Mouse (Mus musculus): ENCODE data around the gene Rpl9-ps1. TPM values are rescaled to one million over a fixed set of nuclear protein-coding genes. Genes with fewer than 3 reads are reported as not detected.

Rpl9-ps1 gene
- total RNA-seq (2022) = not detected

DNA sequence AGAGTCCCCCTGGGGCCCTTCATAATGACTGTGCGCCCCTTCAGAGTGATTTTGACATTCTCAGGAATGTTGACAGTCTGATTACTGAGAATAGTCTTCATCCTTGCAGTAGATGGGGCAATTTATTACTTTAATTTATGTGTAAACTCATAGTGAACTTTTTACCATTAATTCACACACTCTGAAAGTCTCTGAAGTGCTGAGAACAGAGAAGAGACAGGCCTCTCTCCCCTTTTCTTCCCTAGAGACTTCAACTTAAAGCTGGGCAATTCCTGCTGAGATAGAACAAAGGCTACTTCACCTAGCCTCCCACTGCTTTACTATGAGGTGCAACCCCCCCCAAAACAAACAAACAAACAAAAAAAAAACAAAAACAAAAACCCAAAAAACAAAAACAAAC, at the start of gene Rpl9-ps1:
TSS of gene Rpl9-ps1 (minus strand) at position 101 of the 400 bp plus-strand sequence.
- no peak for DNase-seq

GRCm38 (mm10) chr11:83692008-83692407, 46.6 kb upstream of the Rpl9-ps1 start:
- no peak for DNase-seq

- DNase-seq = no peak
Measured at GRCm38 (mm10) chr11:83689918-83690317, 44.5 kb upstream of the Rpl9-ps1 start.

DNA sequence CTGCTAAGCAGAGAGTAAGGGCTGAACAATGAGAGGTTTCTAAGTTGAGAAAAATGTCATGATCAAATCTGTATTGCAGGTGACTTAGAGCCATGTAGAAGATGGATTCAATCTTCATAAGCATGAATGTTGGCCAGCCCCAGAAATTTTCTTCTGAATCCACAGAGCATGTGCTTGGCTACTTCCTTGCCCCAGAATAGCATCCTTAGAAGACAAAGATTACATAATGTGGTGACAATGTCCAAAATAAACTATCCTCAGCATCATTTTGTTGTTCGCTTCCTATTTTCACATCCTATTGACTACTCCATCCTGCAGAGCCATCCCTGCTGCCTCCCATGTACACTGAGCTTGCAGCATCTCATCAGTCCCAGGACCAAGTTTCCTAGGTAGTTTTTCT, 30.2 kb upstream of the Rpl9-ps1 start:
- no peak for DNase-seq

- no peak for DNase-seq
Measured at GRCm38 (mm10) chr11:83671743-83672142, 26.3 kb upstream of the Rpl9-ps1 start.

DNA sequence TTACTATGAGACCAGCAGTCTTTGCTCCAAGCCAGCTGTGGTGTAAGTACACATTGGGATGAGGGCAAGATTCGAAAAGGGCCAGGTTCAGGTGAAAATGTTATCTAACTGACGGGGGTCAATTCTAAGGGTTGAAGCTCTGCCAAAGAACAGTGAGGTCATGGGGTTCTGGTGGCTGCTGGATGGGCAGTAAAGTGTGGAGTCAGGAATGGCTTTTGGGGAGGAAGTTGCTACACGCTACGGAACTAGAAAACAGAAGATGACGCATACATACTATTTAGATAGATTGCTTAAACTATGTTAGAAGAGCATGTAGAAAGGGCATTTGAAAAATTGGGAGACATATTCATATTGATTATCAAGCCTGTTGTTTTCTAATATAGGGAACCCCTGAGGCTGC, 18.1 kb upstream of the Rpl9-ps1 start:
- no peak for DNase-seq

- DNase-seq = no peak
Measured at GRCm38 (mm10) chr11:83662204-83662603, 16.8 kb upstream of the Rpl9-ps1 start, which contains the start of gene Ccl4. Ccl4 (plus strand) TSS chr11:83662584.

DNA sequence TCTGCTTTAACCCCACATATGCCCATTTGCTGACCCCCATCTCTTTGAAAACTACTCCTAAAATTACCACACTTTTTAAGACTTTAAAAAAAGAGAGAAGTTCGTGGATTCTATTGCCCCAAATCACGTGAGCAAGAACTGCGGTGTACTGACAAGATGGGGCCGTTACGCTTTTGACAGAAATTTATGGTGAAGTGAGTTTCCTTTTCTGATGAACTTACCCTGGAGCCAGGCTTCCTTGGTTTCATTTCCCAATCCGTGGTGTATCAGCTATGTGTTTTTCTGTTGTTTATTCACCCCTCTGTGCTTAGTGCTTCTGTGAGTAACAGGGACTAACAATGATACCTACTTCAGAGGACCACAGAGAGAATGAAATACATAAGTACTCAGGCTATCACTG, 13.4 kb upstream of the Rpl9-ps1 start:
- no peak for DNase-seq

GRCm38 (mm10) chr11:83657508-83657907, 12.1 kb upstream of the Rpl9-ps1 start:
- DNase-seq = no peak

GRCm38 (mm10) chr11:83654606-83655005, 9.2 kb upstream of the Rpl9-ps1 start:
- no peak for DNase-seq

- no peak for DNase-seq
Measured at GRCm38 (mm10) chr11:83649305-83649841, 4.0 kb upstream of the Rpl9-ps1 start, which contains the start of gene Ccl3. Ccl3 (minus strand) TSS chr11:83649355.

GRCm38 (mm10) chr11:83646356-83647149, 1.1 kb upstream of the Rpl9-ps1 start:
- DNase-seq = no peak

DNA sequence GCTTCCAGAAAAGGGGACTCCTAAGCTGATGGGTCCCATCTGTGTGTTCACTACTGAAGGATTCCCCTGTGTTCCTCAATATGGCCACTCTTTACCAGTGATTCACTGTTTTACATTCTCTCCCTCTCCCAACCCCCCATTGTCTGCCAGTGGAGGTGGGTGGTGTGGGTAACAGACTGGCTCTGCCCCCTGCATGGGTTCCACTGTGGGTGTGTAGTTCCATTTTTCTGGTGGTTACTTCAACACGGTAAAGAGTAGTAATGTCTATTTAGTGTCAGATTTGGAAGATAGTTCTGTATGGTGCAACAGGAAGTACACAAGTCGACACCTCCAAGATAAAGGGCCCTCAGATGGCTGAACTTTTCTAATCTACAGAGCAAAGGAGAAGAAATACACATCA, 4.2 kb downstream of the Rpl9-ps1 start:
- no peak for DNase-seq

DNA sequence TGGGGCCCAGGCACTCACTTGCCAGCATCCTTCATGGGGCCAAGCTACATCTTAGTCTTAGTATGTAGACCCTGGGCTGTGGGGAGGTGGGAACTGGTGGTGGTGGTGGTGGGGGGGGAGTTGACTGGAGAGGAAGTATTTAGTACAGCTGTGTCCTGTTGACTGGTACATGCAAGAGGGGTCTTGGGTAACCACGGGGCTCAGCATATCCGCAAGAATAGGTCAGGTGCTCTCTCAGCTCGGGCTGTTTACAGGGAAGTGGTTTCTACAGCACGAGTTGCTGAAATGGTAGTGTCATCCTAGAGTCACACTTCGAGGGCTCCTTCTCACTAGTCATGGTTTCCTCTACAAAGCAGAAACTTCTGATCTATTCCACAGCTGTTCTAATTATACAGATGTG, 5.3 kb downstream of the Rpl9-ps1 start:
- no peak for DNase-seq

- DNase-seq = no peak
Measured at GRCm38 (mm10) chr11:83639533-83639932, 5.9 kb downstream of the Rpl9-ps1 start.

DNA sequence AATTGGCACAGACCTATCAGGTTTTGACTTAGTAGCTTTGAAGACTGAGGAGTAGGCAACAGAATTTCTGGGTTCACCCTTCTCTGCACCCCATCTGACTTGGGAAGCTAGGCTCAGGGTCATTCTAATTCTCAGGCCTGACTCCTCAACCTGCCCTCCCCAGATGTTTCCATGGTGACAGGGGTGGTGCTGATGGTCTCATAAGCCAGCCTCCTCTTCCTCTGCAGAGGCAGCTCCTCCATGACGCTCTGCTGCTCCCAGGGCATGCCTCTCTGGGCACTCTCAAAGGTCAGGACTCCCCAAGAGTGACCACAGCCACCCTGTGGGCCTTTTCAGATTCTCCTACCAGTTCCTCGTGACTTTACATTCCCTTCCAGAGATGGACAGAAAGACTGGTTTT, 6.5 kb downstream of the Rpl9-ps1 start:
- DNase-seq = no peak

DNA sequence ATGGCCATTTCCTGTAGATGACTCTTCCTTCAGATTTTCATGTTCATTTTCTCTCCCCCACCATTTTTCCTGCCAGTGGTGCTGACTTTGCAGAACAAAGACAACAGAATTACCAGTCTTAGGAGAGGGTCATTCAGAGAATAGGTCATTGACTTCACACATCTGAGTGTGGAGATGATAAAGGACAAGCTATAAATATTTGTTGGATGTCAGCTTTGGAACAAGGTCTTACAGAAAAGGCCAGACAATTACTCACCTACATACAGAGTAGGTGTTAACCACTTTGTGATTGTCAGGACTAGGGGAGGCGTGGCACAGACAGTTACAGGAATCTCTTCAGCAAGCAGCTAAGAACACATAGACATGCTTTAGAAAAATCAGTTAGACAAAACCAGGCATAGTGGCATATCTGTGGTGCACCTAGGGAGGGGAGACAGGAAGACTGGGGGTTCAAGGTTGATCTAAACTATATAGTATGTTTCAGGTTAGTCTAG, 8.6 kb downstream of the Rpl9-ps1 start:
- no peak for DNase-seq

- DNase-seq = no peak
Measured at GRCm38 (mm10) chr11:83634898-83635297, 10.5 kb downstream of the Rpl9-ps1 start.

GRCm38 (mm10) chr11:83634425-83634824, 11.0 kb downstream of the Rpl9-ps1 start:
- no peak for DNase-seq

- DNase-seq = no peak
Measured at GRCm38 (mm10) chr11:83632744-83633143, 12.7 kb downstream of the Rpl9-ps1 start.

DNA sequence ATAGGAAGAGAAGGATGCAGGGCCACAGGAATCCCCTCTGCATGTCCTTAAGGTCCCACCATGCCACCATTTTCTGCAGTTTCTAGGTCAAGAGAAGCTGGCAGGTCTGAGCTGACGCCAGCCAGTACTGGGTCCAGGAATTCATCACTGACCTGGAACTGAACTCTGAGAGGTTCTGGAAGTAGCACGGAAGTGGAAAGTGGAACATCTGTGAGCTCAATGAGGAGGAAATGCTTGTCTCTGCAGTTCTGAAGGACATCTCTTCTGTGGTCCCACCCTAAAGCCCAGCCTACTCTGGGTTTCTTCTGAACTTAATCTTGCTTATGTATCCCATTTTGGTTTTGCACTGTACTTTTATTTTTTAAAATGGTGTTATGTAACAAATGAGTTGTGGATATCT, 14.4 kb downstream of the Rpl9-ps1 start:
- no peak for DNase-seq

DNA sequence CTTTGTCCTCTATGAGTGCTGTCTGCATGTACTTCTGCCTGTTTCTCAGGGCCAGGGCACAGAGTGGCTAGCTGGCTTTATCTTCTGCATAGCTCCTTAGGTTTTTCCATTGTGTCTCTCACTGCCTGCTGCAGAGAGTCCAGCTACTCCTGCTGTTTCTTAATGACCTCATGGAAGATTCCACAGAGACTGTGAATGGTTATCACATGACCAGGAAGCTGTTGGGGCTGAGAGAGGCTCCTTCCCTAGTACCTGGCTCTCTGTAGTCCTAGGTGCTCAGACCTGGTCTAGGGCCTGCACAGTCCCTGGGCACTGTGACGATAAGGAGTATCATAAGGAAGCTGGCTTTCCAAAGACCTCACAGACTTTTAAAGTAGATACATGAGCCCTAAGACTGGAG, 14.8 kb downstream of the Rpl9-ps1 start:
- no peak for DNase-seq

DNA sequence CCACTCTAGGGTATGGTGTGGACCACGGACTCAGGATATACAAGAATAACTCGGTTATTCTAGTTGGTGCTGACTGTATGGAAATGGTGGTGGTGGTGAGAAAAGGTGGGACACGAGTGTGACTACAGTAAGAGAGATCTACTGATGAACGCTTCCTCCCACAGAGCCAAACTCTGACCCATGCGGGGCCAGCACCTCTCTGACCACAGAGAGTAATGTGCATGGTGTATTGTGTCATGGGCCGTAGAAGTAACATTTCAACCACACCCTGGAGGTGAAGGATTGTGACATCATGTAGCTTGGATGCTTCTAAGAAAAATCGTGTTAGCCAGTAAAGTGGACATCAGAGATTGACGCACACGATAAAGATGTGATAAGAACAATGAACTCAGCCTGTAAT, 16.6 kb downstream of the Rpl9-ps1 start:
- DNase-seq = no peak

DNA sequence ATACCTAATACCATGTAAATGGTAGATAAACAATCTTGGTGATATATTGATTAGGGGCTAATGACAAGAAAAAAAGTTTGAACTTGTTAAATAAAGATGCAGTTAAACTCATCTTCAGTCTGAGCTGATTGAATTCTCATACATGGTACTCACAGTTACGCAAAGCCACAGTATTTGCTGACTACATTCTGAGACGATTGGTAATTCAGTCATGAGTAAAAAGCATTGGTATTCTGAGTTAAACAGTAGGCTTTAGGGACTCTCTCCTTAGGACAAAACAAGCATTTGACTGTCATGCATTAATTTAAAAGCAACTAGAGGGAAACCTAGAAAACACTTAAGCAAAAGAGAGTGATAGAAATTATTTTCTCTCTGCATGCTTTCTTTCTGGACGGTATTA, 21.8 kb downstream of the Rpl9-ps1 start:
- no peak for DNase-seq
